Mouse (Mus musculus) urinary bladder, postnatal 4 days (tissue): ENCODE results near the gene Tcaf2.
A peak's percentile ranks its signal among the peaks of the same experiment; 100 is the strongest.

Source experiments
- DNase-seq, 2 experiments: peaks; one replicate each; pipeline ENCODE4 v3.0.0; 2021 to 2022; ENCODE audit warnings: low spot score in 2 of 2

Tcaf2 gene

DNA sequence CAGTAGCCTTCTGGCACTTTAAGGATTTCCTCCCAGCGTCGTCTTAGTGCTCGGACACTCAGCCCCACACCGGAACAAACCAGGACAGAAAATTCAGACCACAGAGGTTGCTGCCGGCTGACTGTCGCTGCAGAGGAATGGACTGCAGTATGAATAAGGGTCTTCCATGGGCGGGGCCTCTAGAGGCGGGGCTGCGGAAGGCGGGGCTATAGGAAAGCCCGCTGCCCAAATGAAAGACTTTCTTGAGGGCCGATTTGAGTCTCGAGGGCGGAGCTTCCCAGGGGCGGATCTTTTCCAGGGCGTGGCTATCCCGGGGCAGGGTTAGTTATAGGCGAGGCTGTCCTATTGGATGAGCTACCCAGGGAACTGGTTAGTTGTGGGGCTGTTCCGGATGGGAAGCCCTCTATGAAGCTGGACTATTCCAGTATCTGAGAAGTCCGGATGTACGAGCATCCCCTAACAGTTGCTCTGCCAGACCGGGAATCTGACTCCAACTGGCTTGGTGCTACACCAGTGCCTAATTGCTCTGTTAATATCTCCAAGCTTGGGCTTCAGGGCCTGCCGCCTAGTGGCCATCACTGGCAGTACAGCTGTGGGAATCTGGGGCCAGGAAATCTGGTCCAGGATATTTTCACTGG, at the start of gene Tcaf2:
Tcaf2 (minus strand) TSS at position 343 of the 638 bp plus-strand sequence.
- peak; percentile 83 to 87 for DNase-seq

DNA sequence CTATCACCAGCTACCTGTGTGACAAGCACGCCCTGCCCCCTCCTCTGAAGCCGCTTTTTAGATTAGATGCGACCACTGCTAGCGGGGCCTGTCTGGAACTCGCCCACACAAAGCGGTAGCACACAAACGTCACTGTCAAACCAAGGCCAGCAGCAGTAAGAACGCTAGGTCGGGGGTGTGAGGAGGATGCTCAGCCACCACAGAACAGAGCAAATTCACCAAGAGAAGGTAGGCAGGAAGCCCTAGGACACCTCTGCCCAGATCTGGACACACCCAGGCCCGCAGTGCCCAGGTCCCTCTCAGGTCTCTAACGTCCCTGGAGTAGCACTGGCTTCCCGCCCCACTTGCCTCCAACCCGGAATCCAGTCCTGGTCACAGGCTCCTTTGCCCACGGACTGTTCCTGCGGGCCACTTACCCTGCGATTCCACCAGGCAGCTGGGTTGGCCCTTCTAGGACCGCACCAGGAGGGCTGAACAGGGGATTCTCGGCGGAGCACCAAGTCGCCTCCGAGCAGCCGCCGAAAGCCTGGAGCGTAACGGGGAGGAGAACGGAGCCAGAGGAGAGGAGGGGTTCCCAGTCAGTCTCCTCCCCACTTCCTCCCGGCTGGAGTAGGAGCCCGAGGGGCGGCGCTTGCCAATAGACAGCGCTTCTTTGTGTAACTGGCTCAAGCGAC, 47.6 kb upstream of the Tcaf2 start:
- DNase-seq: peak; percentile 72 to 83

DNA sequence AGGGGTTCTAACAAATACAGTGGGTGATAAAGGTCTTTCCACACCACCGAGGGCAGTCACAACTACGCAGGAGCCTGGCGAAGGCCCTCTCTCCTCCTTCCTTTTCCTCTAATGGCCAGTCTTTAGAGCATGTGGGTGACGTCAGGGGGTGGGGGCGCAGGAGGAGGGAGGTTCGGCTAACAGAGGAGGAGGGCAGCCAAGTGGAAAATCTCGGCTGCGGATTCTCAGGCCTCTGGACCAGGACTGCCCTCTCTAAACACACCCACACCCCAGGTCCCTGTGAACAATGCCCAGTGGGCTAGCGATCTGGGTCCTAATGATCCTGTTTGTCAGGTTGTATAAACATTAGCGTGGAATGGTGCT, 47.1 kb upstream of the Tcaf2 start:
- DNase-seq: peak; percentile 72 to 87

DNA sequence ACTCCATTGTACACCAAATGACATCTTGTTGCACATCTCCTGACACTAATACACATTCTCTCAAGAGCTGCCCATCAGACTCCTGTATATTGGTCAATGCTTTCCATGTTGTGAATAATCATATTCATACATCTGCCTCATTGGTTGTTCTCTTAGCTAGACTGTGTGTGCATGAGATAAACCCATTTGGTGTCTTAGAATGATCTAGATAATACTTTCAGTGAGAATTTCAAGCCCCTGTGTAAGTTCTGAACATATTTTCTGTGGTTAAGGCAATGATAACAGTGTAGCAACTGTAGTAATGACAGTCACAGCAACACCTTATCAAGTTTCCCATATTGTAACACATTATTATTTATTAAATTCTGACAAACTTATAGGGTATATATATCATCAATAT, 44.7 kb upstream of the Tcaf2 start:
- DNase-seq: no peak

DNA sequence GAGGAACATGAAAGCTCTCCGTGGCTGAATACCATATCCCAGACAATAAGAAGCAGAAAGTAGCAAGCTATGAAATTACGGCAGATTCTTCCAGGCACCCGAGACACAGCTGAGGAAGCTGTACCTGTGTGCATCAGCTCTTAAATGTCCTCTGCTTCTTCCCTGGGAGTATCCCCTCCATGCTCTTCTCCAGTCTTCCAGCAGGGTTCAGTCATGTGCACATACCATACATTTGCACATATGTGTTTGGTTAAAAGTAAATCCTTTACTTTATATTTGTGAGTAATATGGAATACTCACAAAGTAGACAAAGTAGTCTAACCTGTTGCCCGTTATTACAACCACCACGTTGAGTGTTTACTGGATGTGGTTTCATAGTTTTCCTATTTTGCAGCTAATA, 42.9 kb upstream of the Tcaf2 start:
- DNase-seq: no peak

DNA sequence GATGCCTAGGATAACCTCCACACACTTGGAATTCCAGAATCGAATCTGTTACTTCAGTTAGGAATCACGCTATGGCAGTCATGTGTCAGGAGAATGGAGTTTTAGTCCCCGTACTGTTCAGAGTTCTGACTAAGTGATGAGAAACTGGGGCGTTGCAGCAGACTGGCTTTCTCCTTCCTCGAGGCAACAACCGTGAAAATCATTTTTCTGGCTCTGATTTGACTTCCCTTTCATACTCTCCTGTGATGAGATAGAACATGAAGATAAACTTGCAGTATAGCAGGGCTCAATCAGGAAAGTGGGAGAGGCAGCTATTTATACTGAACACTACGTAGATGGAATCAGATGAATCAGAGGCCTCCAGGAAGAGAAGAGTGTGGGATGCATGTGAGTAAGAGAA, 35.0 kb upstream of the Tcaf2 start:
- DNase-seq: no peak

DNA sequence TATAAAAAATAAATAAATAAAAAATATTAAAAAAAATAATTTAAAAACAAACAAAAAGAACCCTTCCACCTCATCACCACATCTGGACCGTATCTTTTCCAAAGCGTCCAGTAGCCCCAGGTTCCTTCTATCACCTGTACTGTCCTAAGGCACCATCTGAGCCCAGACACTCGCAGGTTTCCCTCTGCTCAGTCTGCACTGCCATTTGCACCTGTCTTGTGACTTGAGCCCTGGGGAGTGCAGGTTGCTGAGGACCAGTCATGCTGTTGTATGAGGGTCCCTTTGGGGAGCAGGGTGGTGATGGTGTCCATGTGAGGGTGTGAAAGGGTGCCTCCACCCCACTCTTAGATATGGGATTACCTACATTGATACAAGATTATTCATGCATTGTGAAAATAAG, 31.0 kb upstream of the Tcaf2 start:
- DNase-seq: no peak

DNA sequence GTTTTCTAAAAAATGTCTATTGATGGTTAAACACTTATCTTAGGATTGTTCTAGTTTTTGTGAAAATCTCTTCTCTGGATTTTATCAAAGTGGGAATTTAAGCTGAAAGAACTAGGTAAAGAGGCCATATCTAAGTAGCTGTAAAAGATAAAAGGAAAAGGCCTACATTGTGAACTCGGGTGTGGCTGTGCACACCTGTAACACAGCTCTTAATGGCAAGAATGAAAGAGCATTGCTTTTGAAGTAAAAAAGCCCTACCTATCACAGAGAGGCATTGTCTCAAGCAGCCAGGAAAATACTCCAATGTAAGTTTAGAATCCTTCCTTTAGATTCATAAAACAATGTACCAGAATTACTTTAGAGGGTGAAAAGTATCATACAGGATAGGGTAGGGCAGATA, 26.7 kb upstream of the Tcaf2 start:
- DNase-seq: no peak

DNA sequence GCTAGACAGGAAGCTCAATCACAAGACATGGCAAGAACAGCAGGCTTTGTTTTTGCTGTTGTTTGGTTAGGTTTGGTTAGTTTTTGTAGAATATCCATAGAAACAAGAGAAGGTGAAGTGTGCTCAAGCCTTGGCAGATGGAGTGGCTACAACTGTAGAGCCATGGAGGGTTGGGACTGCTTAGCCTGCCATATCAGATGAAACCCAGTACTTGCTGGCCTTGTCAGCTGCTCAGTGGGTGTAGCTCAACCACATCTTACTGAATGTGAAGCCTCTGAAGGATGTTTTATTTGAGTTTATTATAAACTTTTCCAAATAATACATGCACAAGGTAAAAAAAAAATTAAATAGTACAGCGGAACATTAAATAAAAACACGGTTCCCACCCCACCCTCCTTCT, 22.7 kb upstream of the Tcaf2 start:
- no peak for DNase-seq

DNA sequence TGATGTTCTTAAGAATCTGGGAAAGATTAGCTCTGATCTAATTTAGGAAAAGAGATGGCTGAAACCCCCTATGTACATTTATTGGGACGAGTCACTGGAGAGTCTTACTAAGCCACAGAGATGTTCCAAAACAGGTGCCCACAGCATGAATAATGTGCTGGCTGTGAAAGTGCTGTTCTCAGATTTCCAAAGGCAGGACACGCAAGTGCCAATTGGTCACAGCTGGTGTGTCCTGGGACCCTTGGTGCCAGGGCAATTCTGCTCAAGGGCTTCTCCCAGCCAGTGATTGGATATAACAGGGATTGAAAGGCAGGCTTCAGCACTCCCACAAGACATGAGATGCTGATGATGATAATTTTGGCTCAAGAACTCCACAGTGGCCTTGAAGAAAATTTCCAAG, 16.7 kb upstream of the Tcaf2 start:
- DNase-seq: no peak

DNA sequence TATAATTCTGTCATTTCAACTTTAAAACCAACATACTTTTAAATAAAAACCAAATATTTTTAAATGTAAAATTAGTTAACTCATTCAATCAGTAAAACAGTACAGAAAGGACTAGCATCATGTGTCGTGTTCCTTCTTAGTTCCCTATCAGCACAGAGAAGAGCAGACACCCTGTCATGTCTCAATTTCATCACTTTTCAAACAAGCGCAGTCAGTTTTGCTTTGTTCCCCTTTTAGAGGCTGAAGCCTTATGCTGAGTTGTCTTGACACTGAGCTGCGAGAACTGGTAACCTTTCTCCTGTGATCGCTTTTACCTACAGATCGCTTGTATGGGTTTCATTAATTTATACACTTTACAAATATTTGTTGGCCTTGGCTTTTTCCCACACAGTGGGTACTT, 10.7 kb downstream of the Tcaf2 start:
- no peak for DNase-seq

DNA sequence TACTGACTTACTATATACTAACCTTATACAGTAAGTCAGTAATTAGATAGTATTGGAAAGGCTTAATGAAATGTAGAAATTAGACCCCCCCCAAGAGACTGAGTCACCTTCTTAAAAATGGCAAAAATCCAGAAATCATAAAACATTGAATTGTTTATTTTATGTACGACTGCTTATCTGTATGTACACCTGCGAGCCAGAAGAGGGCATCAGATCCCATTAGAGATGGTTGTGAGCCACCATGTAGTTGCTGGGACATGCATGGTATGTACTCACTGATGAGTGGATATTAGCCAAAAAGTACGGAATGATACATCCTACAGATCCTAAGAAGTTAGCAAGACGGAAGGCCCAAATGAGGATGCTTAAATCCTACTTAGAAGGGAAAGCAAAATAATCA, 13.7 kb downstream of the Tcaf2 start:
- DNase-seq: no peak

DNA sequence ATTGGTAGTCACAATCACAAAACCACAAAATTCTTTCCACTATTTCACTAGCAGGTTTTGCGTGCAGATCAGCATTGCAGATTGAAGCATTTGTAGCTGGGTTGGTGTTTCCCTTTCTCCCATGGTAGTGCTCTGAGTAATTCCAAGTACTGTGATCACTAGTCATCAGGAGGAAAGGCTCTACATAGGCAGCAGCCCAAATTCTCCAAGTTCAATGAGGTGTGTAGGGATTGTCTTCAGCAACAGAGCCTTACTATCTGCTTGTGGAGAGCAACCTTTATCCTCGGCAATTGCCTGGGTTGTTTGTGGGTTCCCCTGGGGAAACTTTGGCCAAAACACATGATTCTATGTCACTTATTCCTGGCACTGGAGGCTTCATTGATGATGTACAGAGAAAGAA, 28.1 kb downstream of the Tcaf2 start:
- DNase-seq: no peak

DNA sequence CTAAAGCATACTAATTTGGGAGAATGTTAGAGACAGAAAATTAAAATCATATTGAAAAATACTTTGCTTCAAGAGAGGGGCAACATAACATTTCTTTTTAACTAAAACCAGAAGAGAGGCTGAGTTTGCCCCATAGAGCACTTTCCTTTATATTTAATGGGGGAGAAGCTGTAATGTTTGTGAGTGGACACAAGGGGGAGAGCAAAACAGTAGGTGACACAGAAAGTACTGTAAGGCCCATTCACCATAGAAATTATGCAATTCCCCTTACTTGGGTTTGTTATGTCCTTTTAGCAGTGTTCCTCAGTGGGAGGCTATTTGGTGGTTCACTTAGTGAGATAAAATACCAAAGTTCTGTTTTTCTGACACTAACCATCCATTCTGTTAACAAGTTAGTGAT, 32.8 kb downstream of the Tcaf2 start:
- no peak for DNase-seq

DNA sequence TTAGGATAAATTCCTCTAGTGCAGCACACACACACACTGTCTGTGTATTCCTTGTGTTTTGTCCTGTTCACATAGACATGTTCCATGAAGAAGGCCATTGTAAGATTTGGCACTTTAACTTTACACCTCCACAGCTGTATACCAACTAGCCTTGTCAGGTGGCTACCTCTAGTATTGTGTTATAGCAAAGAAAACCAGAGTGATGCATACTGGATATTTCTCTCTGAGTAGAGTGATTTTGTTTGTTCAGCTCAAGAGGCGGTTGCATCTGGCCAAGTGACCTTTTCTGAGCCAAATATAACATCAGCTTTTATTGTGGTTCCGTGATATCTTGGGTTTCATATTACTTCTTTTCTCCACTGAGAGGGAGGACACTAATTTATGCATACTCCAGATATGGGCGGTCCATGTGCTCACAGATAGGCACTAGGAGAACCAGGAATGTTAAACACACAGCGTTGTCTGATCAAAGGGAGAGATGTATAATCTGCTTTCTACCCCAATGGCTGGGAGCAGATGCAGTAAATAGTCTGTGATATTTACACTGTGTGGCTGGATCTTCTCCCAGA, 34.0 kb downstream of the Tcaf2 start:
- no peak for DNase-seq

DNA sequence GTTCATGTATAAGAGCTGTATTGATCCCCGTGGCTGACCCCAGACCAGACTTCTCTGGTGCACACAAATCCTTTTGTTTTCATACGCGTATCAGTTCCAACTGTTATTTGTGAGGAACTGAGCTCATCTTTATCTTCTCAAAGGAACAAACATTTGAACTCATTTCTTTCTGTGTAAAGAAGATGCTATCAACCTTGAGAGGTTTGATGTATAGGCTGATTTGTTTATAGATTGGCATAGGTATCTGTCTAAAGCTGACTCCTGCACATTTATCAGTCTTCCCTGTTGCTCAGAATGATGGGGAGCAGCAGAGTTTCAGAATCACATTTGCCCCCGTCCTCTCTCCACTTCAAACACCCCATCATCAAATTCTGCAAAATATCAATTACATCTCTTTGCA, 47.5 kb downstream of the Tcaf2 start, which contains the start of gene Tcaf3:
Tcaf3 (minus strand) TSS at position 101 of the 400 bp plus-strand sequence.
- no peak for DNase-seq

DNA sequence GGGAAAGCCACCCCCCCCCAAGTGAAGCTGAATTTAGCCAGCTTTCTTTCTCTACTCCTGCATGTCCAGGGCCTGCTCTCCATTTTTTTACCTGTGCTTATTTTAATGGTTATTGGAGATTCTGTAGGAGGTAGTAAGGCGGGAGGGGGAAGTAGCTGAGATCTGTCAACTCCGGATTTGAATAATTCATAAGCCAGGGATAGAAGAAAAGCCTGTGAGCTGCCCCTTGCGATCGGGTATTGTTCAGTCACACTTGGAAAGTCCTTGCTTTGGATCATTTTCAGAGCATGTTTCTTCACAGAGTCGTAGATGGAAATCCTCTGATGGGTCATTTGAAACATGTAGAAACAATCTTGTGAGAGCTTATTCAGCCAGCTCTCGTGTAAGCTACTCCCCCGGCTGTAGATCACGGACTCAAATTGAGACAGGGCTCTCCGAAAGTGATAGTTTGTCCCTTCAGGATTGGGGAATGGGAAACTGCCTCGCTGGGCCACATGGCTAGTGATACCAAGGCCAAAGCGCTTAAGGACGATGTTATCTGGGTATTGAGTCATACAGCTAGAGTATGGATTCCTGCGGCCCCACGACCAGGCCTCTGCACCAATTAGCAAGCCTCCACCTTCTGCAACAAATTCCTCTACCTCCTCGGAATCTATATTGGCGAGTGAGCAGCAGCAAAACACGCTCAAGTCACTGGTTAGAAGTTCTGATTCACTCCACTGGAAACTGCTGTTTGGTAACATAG, 51.7 kb downstream of the Tcaf2 start:
- no peak for DNase-seq

DNA sequence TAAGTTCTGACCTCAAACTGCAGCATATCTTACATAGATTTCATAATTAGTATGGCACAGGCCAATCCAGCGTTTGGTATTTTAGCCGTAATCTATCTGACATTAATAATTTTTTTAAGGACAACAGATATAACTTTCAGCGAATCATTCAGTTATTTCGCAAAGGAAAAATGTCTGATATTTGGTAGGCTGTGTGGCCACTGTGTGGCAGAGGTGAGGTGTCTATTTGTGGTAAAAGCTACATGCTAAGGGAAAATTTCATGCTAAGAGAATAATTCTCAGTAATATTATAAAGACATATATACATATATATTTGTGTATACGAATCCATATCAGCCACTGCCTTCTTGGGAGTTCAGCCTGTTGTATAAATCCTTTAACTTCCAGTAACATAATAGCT, 58.5 kb downstream of the Tcaf2 start:
- no peak for DNase-seq

DNA sequence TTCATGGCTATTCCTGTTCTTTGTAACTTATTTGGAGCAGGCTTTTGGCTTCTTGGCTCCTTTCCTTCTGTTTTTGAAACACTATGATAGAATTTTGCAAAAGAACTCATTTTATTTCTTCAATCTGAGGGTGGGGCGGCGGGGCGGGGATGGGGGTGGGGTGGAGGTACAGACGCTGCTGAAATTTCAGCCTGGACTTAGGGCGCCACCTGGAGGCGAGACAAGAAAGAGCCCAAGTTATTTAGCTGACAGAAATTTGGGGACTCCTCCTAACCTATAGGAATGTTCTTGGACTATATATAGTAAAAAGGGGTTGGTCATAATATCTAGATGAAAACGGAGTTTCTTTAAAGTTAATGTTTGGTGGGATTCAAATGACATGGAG, 61.6 kb downstream of the Tcaf2 start:
- peak; percentile 41 to 76 for DNase-seq

DNA sequence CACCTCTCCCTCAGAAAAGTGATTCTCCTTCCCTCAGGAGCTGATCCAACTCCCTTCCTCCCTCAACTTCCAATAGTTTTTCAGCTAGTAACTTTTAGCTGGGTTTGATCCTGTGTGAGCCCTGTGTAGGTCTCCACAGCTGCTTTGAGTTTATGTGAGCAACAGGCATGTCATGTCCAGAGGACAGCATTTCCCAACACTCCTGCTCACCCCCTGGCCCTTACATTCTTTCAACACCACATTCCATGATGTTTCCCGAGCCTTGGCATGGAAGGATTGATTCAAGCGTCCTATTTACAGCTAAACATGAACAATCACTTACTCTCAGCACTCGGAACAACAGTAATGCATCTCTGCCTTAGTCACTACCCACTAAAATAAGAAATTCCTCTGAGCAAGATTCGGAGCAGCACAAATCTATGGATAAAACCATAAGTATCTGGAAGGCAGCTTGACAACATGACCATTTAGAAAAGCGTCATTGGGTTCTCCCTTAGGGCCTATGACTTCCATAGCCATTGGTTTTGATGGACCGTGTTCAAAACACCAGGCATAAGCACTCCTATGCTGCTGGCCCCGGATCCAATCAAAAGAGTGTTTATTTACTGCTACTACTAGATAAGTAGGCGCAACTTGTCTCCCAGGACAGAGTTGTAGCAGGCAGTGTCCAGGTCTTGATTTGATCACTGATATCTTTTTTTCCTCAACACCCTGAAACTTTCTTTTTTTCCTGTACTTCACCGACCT, 62.1 kb downstream of the Tcaf2 start:
- DNase-seq: no peak

DNA sequence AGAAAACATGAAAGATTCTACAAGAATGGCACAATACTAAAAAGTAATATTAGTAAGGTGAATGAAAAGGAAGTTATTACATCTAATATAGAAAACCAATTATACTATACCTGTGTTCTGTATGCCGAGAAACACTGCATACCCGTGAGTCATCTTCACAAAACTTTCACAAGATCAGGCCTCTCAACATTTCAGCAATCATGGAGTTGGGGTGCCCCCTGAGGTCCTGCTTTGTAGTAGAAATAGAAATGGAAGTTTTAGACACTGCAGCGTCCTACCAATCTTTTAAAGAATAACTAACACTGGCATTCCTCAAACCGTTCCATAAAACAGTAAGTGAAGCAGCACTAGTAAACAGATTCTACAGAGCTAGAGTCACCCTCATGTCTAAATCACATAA, 66.4 kb downstream of the Tcaf2 start:
- DNase-seq: no peak

DNA sequence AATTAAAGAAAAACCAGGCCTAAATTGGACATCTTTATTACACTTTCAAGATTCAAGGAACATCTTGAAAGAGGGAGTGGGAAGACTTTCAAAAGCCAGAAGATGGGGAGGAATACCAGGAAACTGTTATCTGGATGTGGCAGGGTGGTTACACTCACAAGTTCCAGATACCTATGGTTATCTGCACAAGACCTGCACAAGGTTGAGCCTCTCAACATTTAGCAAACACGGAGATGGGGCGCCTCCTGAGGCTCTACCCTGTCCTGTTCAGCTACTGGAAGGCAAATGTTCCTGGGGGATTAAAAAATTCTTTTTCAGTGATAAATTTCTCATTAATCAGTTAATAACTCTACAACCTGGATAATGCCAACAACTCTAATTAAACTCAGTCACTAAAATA, 67.6 kb downstream of the Tcaf2 start:
- no peak for DNase-seq
